Mouse (Mus musculus) B cell, adult 2 months (primary cell): Measurements from ENCODE around the gene Arpp21.

Experiments used
- DNase-seq, 2 experiments: peaks; one replicate each; pipeline ENCODE4 v3.0.0; 2022

Gene Arpp21

GRCm38 (mm10) chr9:112177569-112177968, 58.2 kb downstream of the Arpp21 start:
- no peak for DNase-seq

- DNase-seq: no peak
Observed at GRCm38 (mm10) chr9:112176317-112176716, 59.4 kb downstream of the Arpp21 start.

- DNase-seq: no peak
Observed at GRCm38 (mm10) chr9:112174407-112175357, 61.1 kb downstream of the Arpp21 start.

GRCm38 (mm10) chr9:112173778-112174177, 62.0 kb downstream of the Arpp21 start:
- no peak for DNase-seq

- no peak for DNase-seq
Observed at GRCm38 (mm10) chr9:112164677-112165076, 71.1 kb downstream of the Arpp21 start.

- DNase-seq: no peak
Observed at GRCm38 (mm10) chr9:112160981-112161380, 74.8 kb downstream of the Arpp21 start.

GRCm38 (mm10) chr9:112153972-112154371, 81.8 kb downstream of the Arpp21 start:
- DNase-seq: no peak

- DNase-seq: no peak
Observed at GRCm38 (mm10) chr9:112152762-112153161, 83.0 kb downstream of the Arpp21 start.

- no peak for DNase-seq
Observed at GRCm38 (mm10) chr9:112151177-112151576, 84.6 kb downstream of the Arpp21 start.

GRCm38 (mm10) chr9:112140658-112141057, 95.1 kb downstream of the Arpp21 start:
- no peak for DNase-seq

GRCm38 (mm10) chr9:112137820-112138219, 97.9 kb downstream of the Arpp21 start:
- no peak for DNase-seq

GRCm38 (mm10) chr9:112130812-112131211, 104.9 kb downstream of the Arpp21 start:
- no peak for DNase-seq

GRCm38 (mm10) chr9:112124667-112125066, 111.1 kb downstream of the Arpp21 start:
- no peak for DNase-seq

- no peak for DNase-seq
Observed at GRCm38 (mm10) chr9:112124184-112124583, 111.6 kb downstream of the Arpp21 start.

- DNase-seq: no peak
Observed at GRCm38 (mm10) chr9:112123421-112123828, 112.3 kb downstream of the Arpp21 start.

- DNase-seq: no peak
Observed at GRCm38 (mm10) chr9:112119535-112119934, 116.2 kb downstream of the Arpp21 start.

GRCm38 (mm10) chr9:112119106-112119433, 116.7 kb downstream of the Arpp21 start:
- DNase-seq: no peak

GRCm38 (mm10) chr9:112118411-112119105, 117.2 kb downstream of the Arpp21 start:
- DNase-seq: no peak

- no peak for DNase-seq
Observed at GRCm38 (mm10) chr9:112117632-112118410, 117.9 kb downstream of the Arpp21 start.

- peak; percentile 8 to 20 for DNase-seq
Observed at GRCm38 (mm10) chr9:112111610-112112009, 124.1 kb downstream of the Arpp21 start.

- DNase-seq: no peak
Observed at GRCm38 (mm10) chr9:112102852-112103192, 132.9 kb downstream of the Arpp21 start.

GRCm38 (mm10) chr9:112102155-112102851, 133.4 kb downstream of the Arpp21 start:
- DNase-seq: no peak
